Mouse (Mus musculus) granulocyte monocyte progenitor cell, adult 5-6 weeks (primary cell): Measurements from ENCODE around the gene Cfi. TPM values are rescaled to one million over a fixed set of nuclear protein-coding genes. Genes with fewer than 3 reads are reported as not detected.

Experiments used
- ATAC-seq: replicated peaks from 2 replicates; pipeline ENCODE4 v1.8.0; 2016; ENCODE audit warnings: mild to moderate bottlenecking, moderate TSS enrichment, inconsistent platforms; ENCODE audit not compliant: poor library complexity, severe bottlenecking
- total RNA-seq, 2 experiments: library from RNA; stranded (forward) in 1 of 2; stranded (reverse) in 1 of 2; fragments of 200-712, 200-1000 nt in 1 of 2; fragments of >200 nt in 1 of 2; fragmentation: Nextera tagmentation in 1 of 2; gene quantifications; 2 replicates each; pipeline ENCODE4 v1.2.3; 2014 to 2017

Gene Cfi
- total RNA-seq, 2 experiments from 2014 or later = not detected

- ATAC-seq = peak; percentile 88
These were observed 82.8 kb downstream of the Cfi start for GRCm38 (mm10) chr3:129918434-129918833.

- no peak for ATAC-seq
These were observed 87.9 kb downstream of the Cfi start for GRCm38 (mm10) chr3:129923581-129923980.

Other genes starting within 250 kb of the Cfi start
- gene Egf, start 80.6 kb upstream of the Cfi start, total RNA-seq (2014; fragmentation: Nextera tagmentation) = 3.8 and 6.1 TPM in 2 replicates
- gene Egf, start 80.6 kb upstream of the Cfi start, total RNA-seq (2017) = 1.5 and 1.7 TPM in 2 replicates
- gene Lrit3, start 31.9 kb upstream of the Cfi start, total RNA-seq (2014; fragmentation: Nextera tagmentation) = not detected in 2 replicates
- gene Lrit3, start 31.9 kb upstream of the Cfi start, total RNA-seq (2017) = not detected in 2 replicates
- gene Rrh, start 13.3 kb upstream of the Cfi start, total RNA-seq (2014; fragmentation: Nextera tagmentation) = not detected in 2 replicates
- gene Rrh, start 13.3 kb upstream of the Cfi start, total RNA-seq (2017) = 0.31 TPM in 1 of 2 replicates, not detected in the other
- gene Gar1, start 4.5 kb upstream of the Cfi start, total RNA-seq (2014; fragmentation: Nextera tagmentation) = 137 and 179 TPM in 2 replicates
- 23.3 and 26.8 TPM in 2 replicates for gene Gar1, start 4.5 kb upstream of the Cfi start, total RNA-seq (2017)
- gene Pla2g12a, start 42.7 kb downstream of the Cfi start, total RNA-seq (2014; fragmentation: Nextera tagmentation) = 13.4 and 30.8 TPM in 2 replicates
- gene Pla2g12a, start 42.7 kb downstream of the Cfi start, total RNA-seq (2017) = 14.1 and 20.9 TPM in 2 replicates
- 9.1 and 17.5 TPM in 2 replicates for gene Casp6, start 65.5 kb downstream of the Cfi start, total RNA-seq (2014; fragmentation: Nextera tagmentation)
- 8.1 and 9.8 TPM in 2 replicates for gene Casp6, start 65.5 kb downstream of the Cfi start, total RNA-seq (2017)
- 4.6 and 12.8 TPM in 2 replicates for gene Mcub, start 134.3 kb downstream of the Cfi start, total RNA-seq (2014; fragmentation: Nextera tagmentation)
- 1.9 and 4.2 TPM in 2 replicates for gene Mcub, start 134.3 kb downstream of the Cfi start, total RNA-seq (2017)
- 47.0 and 53.3 TPM in 2 replicates for gene Sec24b, start 225.7 kb downstream of the Cfi start, total RNA-seq (2014; fragmentation: Nextera tagmentation)
- gene Sec24b, start 225.7 kb downstream of the Cfi start, total RNA-seq (2017) = 21.1 and 34.5 TPM in 2 replicates